Mouse (Mus musculus) right cerebral cortex, postnatal 4 days (tissue): ENCODE results near the gene Fastkd1.
A peak's percentile ranks its signal among the peaks of the same experiment; 100 is the strongest.
"Not testable (repeated sequence)": the region's sequence is repeated elsewhere in the genome, so short reads cannot be mapped to it uniquely, and the experiment has no call there.

Experiments
- DNase-seq: peaks from one replicate; pipeline ENCODE4 v3.0.0-alpha.2; 2022

The Fastkd1 gene

DNA sequence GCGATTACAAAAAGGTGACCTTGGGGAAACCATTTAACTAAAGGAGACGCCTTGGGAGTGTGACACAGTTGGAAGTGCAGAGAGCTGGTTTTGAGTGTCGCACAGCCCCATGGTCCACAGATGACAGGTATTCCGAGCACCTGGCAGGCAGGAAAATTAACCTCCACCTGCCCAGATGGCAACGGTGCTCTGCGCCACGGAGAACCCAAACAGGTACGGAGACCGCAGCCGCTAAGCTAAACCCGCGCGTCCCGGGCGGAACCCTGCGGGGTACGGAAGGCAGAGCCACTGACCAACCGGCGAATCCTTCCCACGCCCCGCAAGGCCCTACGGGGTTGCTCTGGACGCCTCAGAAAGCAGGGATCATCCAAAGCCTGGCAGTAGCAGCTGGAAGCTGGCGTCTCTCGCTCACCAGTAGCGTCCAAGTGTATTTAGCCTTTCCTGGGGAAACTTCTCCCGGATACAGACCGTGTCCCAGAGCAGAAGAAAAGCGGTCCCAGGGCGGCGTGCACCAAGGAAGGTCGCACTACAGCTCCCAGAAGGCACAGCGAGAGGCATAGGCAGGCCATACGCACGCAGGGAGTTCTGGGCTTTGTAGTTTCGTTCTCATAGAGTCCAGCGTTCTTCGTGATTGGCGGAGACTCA is at the start of gene Fastkd1:
Gene Fastkd1, minus strand, starts transcription at position 536 of the 645 bp plus-strand sequence.
- peak; percentile 73 for DNase-seq

- no peak for DNase-seq
Measured at GRCm38 (mm10) chr2:69760980-69761379, 47.7 kb upstream of the Fastkd1 start.

DNA sequence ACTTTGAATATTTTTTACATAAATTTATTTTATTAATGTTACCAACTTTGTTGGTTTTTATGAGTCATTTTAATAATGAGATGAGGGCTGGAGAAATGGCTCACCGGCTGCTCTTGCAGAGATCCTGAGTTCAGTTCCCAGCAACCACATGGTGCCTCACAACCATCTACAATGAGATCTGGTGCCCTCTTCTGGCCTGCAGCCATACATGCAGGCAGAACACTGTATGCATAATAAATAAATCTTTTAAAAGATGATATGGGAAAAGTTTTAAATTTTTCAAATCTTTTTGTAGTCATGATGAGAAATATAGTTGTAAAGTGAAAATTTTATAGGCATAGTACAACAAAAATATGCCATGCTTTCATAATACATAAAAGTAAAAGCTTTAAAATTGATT is 31.8 kb upstream of the Fastkd1 start:
- DNase-seq: no peak

GRCm38 (mm10) chr2:69723519-69723825 is 10.2 kb upstream of the Fastkd1 start:
- no peak for DNase-seq

GRCm38 (mm10) chr2:69722650-69723518 is 9.6 kb upstream of the Fastkd1 start:
- DNase-seq: peak; percentile 96

DNA sequence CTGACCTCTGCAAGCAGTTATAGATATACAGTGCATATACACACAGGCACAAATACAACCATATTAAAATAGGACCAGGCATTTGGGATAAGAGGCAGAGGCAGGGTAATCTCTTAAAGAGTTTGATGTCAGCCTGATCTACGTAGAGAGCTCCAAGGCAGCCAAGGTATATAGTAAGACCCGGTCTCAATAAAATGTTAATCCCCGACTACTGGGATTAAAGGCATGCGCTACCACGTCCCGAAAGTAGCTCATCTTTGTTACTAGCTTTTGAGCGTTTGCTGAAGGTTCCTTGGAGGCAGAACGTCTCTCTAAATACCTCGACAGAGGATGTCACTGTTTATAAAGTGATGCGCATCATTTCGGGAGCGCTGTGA is 8.9 kb upstream of the Fastkd1 start, which contains the start of gene Ppig:
Gene Ppig, plus strand, starts transcription at position 273 of the 377 bp plus-strand sequence.
- no peak for DNase-seq

DNA sequence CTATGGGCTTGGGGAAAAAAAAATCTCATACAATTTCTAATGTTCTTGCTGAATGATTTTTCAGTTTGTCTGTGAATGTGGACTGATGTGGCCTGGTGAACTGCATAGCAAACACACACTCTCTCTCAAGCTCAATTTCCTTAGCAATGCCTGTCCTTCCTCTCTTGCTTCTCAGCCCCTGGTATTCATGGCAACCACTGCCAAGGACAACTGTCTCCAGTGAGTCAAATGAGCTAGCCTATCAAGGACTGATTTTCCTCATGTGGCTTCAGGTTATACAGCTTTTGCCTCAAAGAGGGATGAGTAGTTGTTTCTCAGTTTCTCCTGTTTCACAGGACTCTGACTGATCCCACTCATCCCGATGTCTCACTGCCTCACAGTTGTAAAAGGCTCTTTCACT is 5.8 kb upstream of the Fastkd1 start:
- no peak for DNase-seq

GRCm38 (mm10) chr2:69716483-69716882 is 3.2 kb upstream of the Fastkd1 start:
- no peak for DNase-seq

- DNase-seq: no peak
Measured at GRCm38 (mm10) chr2:69714126-69714525, 810 bp upstream of the Fastkd1 start.

GRCm38 (mm10) chr2:69713626-69714014 is 304 bp upstream of the Fastkd1 start:
- DNase-seq: no peak

DNA sequence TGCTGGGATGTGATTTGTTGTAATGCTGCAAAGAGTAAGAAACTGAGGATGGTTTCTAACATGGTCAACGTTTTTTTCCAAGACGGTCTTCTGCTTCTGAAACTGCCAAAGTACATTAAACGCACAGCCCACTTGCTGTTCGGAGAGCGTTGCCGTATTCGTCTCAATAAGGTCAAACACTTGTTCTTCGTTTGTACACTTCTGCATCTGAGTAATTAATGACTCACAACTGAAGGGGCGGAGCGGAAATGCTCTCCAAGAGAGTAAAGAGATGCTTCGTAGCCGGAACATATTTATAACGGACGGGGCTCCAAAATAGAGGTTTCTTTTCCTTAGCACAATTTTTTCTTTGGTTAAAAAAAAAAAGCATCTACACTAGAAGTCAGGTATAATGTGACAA is 1.1 kb downstream of the Fastkd1 start:
- no peak for DNase-seq

- no peak for DNase-seq
Measured at GRCm38 (mm10) chr2:69700446-69700845, 12.9 kb downstream of the Fastkd1 start.

GRCm38 (mm10) chr2:69693501-69693900 is 19.8 kb downstream of the Fastkd1 start:
- DNase-seq: no peak

- DNase-seq: no peak
Measured at GRCm38 (mm10) chr2:69690843-69691242, 22.5 kb downstream of the Fastkd1 start.

DNA sequence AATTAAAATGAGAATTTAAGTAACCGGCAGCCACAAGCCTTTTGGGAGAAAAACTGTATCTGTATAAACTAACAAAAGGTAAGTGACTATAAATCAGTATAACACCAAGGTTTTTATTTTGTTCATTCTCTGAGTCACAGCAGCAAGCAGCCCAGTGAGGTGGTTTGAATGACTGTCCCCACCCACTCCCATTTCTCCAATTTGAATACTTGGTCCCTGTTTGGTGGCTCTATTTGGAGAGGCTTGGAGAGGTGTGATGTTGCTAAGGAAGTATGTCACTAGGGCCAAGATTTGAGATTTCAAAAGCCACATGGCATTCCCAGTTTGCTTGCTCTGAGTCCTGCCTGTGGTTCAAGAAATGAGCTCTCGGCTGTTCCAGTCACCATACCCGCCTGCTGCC is 23.1 kb downstream of the Fastkd1 start:
- no peak for DNase-seq

GRCm38 (mm10) chr2:69684488-69684887 is 28.8 kb downstream of the Fastkd1 start:
- no peak for DNase-seq

DNA sequence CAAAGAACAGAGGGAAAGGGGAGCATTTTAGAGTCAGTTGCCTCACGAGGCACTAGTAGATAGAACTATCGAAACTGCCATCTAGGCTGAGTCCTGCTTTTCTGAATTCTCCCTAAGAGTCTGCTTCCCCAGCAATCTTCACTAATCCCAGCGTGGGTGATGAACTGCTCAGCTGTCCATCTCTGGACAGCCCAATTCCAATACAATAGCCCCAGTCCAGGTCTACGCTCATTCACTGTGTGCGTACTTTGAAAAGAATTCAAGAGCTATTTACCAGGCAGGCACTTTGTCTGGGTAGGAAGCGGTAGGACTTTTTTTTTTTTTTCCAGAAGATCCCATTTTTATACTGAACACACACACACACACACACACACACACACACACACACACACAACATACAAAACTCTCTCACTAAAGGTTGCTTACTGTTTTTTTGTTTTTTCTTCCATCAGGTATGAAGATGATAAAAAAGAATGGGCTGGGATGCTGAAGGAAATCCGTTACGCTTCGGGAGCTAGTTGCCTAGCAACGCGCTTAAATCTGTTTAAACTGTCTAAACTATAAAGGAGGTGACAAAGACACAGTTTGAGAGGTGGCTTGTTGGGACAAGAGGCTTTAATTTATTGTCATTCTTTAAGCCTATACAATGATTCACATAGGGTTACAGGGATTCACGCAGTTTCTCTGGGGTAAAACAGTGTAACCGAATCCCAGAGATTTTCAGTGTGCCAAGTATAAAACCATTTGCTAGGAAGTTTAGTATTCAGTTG is 30.1 kb downstream of the Fastkd1 start:
- no peak for DNase-seq

GRCm38 (mm10) chr2:69681931-69682330 is 31.4 kb downstream of the Fastkd1 start:
- DNase-seq: no peak

DNA sequence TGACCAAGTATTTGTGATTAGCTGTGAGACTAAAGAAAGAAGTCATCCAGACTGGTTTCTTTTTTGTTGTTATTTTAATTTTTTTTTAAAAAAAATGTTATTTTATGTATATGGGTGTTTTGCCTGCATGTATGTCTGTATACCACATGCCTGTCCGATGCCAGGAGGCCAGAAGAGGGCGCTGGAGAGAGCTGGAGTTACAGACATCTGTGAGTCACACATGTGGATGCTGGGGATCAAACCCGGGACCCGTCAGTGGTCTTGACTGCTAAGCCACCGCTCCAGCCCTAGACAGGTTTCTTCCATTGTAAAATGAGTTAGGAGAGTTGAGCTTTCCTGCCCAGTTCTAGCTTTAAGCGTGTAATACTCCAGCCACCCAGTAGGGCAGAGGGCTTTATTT is 33.3 kb downstream of the Fastkd1 start:
- no peak for DNase-seq

DNA sequence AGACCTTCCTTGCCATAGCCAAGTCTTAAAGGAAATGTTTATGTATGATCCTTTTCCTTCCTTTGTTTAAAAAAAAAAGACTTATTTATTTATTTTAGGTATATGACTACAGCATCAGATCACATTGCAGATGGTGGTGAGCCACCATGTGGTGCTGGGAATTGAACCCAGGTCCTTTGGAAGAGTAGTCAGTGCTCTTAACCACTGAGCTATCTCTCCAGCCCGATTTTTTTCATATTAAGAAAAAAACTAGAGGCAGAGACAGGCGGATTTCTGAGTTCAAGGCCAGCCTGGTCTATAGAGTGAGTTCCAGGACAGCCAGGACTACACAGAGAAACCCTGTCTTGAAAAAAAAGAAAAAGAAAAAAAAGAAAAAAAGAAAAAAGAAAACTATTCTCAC is 36.1 kb downstream of the Fastkd1 start:
- DNase-seq: not testable (repeated sequence)

DNA sequence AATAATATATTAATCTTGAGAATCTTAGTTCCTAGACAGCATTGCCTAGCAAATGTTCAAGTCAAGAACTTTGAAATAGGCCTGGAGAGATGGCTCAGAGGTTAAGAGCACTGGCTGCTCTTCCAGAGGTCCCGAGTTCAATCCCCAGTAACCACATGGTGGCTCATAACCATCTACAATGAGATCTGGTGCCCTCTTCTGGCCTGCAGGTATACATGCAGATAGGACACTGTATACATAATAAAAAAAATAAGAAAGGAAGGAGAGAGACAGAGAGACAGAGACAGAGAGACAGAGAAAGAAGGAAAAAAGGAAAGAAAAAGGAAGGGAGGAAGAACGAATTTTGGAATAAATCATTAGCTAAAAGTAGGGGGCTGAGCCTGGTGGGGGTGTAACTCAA is 36.6 kb downstream of the Fastkd1 start:
- no peak for DNase-seq

DNA sequence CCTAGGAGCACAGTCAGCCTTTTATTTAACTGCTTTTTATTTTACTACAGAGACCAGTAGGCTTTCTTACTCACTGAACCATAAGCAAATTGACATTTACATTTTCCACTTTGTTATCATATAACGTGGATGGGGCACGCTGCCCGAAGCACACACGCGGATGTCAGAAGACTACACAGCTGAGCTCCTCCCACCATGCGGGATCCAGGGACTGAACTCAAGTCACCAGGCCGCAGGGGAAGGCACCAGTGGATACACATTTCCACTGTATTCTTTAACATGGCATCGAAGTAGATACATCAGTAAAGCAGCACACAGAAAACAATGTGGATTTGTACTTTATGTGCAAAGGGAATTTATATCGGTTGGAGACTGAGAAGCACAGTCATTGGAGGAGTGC is 38.0 kb downstream of the Fastkd1 start:
- no peak for DNase-seq

DNA sequence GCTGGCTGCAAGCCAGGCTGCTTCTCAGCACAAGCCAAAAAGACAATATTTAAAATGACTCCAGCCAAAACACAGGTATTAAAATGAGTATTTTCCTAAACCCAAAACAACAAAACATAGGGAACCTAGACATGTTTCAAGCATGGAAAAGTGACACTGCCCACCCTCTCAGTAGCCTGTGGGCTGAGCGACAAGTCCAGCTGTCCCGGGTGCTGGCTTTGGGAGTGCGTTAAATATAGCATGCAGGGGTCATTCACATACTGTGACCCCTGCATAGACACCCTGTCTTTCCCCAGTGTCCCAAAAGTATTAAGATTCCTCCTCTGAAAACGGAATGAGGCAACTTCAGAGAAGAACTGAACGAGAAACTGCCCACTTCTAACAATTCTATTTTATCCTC is 39.6 kb downstream of the Fastkd1 start:
- DNase-seq: no peak

DNA sequence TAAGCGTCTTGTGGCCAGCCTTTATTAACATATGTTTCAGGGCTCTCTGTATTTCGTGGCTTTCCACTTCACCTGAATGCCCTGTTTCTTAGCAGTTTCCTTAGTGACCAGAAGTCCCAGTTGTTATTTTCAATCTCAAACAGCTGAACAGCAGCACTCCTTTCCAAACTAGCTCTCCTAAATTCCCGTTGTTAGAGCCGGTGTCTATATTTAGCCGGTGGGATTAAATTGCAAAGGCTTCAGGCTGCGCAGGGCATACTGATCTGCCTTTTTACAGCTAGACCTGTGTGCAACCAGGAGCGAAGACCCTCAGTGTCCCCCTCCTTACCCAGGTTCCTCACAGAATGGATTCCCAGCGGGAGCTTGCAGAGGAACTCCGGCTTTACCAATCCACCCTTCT is 43.5 kb downstream of the Fastkd1 start, which contains the start of gene Klhl41:
Gene Klhl41, plus strand, starts transcription at position 268 of the 400 bp plus-strand sequence.
- DNase-seq: no peak
